Mouse (Mus musculus) right cerebral cortex, postnatal 14 days (tissue): ENCODE data around the gene Tacr2.
A peak's percentile ranks its signal among the peaks of the same experiment; 100 is the strongest.

Source experiments
- DNase-seq: peaks from one replicate; pipeline ENCODE4 v3.0.0; 2022

Gene Tacr2

DNA sequence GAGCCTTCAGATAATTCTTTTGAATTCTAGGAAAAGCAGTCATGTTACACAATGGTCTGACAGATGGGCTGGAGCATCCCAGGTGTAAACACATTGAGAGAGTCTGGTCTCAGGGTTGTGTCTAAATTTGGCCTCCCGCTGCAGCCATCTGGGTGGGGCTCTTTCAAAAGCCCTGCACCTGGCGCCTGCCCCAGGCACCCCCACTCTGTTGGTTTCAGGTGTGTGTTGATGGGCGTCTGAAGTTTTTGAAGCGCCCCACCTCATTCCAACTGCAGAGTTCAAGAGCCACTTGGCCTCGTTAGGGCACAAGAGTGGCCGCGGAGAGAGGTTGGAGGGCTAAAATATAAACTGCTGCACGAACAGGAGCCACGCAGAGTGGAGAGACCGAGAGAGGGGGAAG is 9.9 kb upstream of the Tacr2 start:
- DNase-seq, result no peak

- peak; percentile 37 for DNase-seq
Measured at GRCm38 (mm10) chr10:62242896-62243295, 9.3 kb upstream of the Tacr2 start.

GRCm38 (mm10) chr10:62244067-62244466 is 8.2 kb upstream of the Tacr2 start:
- DNase-seq, result no peak

GRCm38 (mm10) chr10:62247156-62247555 is 5.1 kb upstream of the Tacr2 start:
- DNase-seq, result no peak

DNA sequence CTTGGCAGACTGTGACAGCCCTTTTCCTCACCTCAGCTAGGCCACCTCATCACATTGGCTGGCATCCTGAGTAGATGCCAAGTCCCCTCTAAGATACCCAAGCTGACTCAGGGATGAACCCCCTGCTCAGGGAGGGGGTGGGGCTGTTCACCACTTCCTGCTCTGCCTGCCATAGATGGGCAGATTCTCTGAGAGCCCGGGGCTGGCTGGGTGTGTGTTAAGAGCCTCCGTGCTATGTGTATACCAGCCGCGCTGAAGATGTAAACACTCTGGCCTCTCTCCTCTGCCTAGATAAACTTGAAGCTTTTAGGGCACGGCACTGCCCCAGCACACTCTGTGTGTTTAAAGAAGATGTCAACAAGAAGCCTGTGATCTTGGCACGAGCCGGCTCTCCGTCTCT is 4.4 kb upstream of the Tacr2 start:
- DNase-seq, result no peak

- no peak for DNase-seq
Measured at GRCm38 (mm10) chr10:62252496-62253235, 428 bp downstream of the Tacr2 start.

- no peak for DNase-seq
Measured at GRCm38 (mm10) chr10:62258298-62258697, 6.1 kb downstream of the Tacr2 start.

GRCm38 (mm10) chr10:62261115-62261886 is 9.1 kb downstream of the Tacr2 start:
- DNase-seq, result peak; percentile 62

DNA sequence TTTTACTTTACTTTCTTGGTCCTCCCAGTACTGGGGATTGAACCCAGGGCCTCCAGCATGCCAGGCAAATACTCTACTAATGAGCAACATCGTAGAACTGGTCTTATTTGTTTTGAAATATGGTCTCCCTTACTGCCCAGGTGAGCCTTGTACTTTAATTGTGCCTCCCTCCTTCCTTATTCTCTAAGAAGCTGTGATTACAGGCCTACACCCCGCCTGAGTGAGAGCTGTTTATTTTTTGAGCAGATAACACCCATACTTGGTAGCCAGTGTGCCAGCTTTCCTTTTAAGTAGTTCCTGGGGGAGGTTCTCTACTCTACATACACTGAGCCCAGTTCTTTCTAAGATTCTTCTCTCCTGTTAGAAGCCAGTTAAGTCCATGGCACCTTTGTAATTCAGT is 12.1 kb downstream of the Tacr2 start:
- no peak for DNase-seq

DNA sequence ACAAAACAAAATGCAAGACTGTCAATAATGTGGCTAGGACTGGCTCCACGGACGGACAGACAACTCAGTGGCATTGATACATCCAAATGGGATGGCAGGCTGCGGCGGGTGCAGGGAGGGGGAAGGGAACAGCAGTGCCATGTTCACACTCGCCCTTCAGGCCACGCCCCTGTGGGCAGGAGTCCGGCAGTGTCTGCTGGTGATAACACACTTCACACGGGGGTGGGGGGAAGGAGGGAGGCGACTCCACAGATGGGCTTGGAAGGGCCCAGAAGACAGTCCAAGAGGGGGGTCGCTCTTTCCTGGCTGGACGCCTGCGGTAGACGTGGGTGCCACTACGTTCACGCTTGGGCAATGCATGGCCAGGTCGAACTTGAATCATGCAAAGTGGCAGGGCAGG is 17.0 kb downstream of the Tacr2 start:
- DNase-seq, result no peak

GRCm38 (mm10) chr10:62275235-62275634 is 23.0 kb downstream of the Tacr2 start:
- DNase-seq, result peak; percentile 88

DNA sequence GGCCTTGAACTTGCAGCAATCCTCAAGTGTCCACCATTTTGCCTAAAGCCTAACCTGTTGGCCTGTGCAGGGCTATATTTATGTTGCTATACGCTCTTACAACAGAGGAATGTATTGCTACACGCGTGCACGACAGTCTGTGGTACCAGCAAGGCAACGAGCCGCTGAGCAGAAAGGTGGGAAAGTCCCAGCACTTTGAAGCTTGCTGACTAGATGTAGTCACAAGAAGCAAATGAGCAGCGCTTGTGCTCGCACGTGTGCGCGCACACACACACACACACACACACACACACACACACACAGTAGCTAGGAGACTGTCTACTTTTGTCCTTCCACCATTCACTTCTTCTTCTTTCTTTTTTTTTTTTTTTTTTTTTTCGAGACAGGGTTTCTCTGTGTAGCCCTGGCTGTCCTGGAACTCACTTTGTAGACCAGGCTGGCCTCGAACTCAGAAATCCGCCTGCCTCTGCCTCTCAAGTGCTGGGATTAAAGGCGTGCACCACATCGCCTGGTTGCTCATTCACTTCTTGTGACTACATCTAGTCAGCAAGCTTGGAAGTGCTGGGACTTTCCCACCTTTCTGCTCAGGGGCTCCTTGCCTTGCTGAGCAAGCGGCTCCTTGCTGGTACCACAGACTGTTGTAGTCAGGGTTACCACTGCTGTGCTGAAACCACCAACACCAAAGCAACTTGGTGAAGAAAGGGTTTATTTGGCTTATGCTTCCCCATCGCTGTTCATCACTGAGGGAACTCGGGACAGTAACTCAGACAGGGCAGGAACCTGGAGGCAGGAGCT is 25.5 kb downstream of the Tacr2 start:
- no peak for DNase-seq

- no peak for DNase-seq
Measured at GRCm38 (mm10) chr10:62279066-62279465, 26.8 kb downstream of the Tacr2 start.

DNA sequence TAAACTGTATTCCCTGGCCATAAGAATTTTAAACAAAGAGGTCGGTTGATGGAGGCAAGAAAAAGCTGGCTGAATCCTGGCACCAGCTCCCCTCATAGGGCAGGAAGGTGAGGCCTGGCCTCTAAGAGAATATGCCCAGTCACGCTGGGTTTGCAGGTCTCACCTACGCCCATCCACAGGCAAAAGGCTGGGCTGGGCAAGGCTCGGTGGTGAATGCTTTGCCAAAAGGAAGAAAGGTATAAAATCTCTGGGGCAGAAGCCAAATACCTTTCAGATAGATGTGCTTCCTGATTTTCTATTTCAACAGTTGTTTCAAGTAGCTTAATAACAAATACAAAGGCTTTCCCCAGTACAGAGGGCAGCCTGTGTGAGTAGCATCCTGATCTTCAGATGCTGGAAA is 27.4 kb downstream of the Tacr2 start:
- no peak for DNase-seq

GRCm38 (mm10) chr10:62282782-62283181 is 30.5 kb downstream of the Tacr2 start:
- DNase-seq, result no peak

DNA sequence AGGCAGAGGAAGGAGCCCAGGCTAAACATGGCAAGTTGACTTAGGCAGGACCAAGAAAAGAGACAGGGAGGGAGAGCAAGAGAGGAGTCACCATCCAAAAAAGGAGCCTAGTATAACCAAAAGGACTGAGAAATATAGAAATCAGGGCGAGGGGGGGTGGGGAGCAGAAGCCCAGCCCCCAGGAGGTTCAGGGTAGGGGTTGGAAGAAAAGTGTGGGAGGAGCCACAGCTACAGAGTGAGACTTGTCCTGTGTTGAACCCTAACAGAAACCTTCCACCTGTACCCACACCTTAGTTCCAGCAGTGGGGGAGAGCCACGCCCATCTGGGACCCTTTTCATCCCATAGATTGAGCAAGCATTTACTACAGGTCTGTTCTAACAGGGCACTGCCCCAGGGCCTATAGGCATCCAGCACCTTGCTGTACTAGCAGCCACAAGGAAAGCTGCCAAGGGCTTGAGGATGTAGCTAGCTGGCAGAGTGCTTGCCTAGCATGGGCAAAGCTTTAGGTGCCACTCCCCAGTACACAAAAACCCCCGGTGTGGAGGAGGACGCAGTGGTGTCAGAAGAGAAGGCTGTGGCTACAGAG is 31.1 kb downstream of the Tacr2 start:
- DNase-seq, result no peak

DNA sequence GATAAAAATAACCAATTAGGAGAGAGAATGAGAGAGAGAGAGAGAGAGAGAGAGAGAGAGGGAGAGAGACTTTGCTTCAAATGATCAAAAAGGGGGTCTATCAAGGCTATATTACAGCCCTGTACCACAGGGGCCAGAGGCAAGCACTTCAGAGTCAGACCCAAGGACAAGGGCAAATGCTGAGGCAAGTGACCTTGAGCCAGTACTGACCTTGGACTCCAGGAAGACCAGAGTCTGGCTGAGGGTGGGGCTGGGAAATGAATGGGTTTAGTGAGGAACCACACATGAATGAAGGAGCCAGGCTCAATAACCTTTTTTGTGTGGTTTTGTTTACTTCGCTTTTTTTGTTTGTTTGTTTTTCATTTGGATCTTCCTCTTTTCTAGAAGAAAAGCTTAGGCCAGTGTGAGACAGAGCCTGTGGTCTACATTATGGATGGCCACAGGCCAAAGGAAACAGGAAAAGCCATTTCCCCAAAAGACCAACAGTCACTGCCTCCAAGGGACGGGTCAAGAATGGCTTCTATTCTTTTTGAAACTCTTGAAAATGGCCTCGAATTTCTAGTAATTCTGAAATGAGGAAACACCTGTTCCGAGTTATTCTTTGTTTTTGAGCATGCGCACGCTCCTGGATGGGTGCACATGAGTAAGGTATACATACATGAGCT is 35.4 kb downstream of the Tacr2 start:
- no peak for DNase-seq

GRCm38 (mm10) chr10:62294112-62294511 is 41.9 kb downstream of the Tacr2 start:
- no peak for DNase-seq

DNA sequence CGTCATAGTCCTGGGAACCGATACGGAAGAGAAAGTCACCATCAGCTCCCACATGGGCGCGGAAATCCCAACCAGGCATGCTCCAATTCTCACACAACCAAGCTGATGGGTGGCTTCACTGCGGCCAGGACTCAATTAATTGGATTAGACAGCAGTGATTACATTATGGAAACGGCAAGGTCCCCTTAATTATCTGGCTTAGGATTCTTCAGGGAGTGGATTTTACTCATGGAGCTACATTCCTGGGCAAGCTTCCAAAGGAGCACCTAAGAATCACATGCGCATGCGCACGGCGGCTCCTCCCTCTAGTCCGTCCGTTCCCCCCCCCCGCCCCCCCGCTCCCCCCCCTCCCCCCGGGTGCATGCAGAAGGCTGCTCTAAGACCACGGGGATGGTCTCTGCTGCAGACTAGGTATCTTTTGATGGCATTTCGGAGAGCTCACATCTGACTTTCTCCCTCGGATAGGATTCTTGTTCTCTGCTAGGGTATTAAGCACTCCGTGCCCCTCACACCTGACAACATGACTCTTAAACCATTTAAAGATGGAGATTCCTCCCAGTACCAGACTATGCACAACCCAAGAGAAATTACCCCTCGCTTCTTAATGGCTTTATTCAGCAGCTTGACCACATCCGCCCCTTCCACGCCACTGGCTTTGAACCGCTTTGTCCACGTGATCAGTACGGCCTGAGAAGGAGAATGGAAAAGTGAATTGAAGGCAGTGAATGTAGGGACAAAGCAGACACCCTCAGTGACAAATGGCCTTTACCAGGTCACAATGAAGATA is 44.0 kb downstream of the Tacr2 start:
- no peak for DNase-seq

- no peak for DNase-seq
Measured at GRCm38 (mm10) chr10:62300006-62300827, 48.0 kb downstream of the Tacr2 start.

DNA sequence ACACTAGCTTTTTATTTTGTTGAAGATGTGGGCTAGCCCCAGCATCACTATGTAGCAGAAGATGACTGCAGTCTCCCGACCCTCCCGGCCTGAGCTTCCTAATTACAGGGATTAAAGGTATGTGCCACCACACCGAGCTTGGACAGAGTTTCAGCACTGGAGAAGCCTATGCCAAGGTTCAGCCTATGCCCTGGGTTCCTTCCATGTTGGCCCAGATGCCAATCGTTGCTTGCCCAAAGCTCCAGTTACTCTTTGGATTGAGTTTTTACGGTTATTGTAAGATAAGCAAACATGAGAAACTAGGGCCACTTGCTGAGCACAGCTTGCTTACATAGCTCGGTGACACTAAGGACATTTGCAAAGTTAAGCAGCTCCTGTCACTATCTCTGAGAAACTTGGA is 52.9 kb downstream of the Tacr2 start:
- DNase-seq, result no peak
